Mouse (Mus musculus): ENCODE data around the gene Trpc4ap.

Trpc4ap gene

GRCm38 (mm10) chr2:155693136-155693535 lies 952 bp upstream of the Trpc4ap start:
- DNase-seq (ENCODE audit: low spot score), result peak; percentile 51

GRCm38 (mm10) chr2:155691336-155691722 lies 855 bp downstream of the Trpc4ap start:
- no peak for DNase-seq (ENCODE audit: low spot score)

- DNase-seq (ENCODE audit: low spot score), result no peak
Observed at GRCm38 (mm10) chr2:155689211-155689610, 3.0 kb downstream of the Trpc4ap start.

GRCm38 (mm10) chr2:155687746-155688145 lies 4.4 kb downstream of the Trpc4ap start:
- no peak for DNase-seq (ENCODE audit: low spot score)

- no peak for DNase-seq (ENCODE audit: low spot score)
Observed at GRCm38 (mm10) chr2:155686572-155686971, 5.6 kb downstream of the Trpc4ap start.

GRCm38 (mm10) chr2:155683821-155684220 lies 8.4 kb downstream of the Trpc4ap start:
- DNase-seq (ENCODE audit: low spot score), result no peak

GRCm38 (mm10) chr2:155683137-155683536 lies 9.0 kb downstream of the Trpc4ap start:
- no peak for DNase-seq (ENCODE audit: low spot score)

- no peak for DNase-seq (ENCODE audit: low spot score)
Observed at GRCm38 (mm10) chr2:155681874-155682273, 10.3 kb downstream of the Trpc4ap start.

- no peak for DNase-seq (ENCODE audit: low spot score)
Observed at GRCm38 (mm10) chr2:155681194-155681593, 11.0 kb downstream of the Trpc4ap start.

- no peak for DNase-seq (ENCODE audit: low spot score)
Observed at GRCm38 (mm10) chr2:155680591-155680990, 11.6 kb downstream of the Trpc4ap start.

GRCm38 (mm10) chr2:155679586-155680110 lies 12.5 kb downstream of the Trpc4ap start:
- no peak for DNase-seq (ENCODE audit: low spot score)

- no peak for DNase-seq (ENCODE audit: low spot score)
Observed at GRCm38 (mm10) chr2:155675118-155675517, 17.1 kb downstream of the Trpc4ap start.

GRCm38 (mm10) chr2:155673546-155673945 lies 18.6 kb downstream of the Trpc4ap start:
- peak; percentile 33 for DNase-seq (ENCODE audit: low spot score)

GRCm38 (mm10) chr2:155671236-155671635 lies 20.9 kb downstream of the Trpc4ap start:
- DNase-seq (ENCODE audit: low spot score), result no peak

GRCm38 (mm10) chr2:155668461-155668860 lies 23.7 kb downstream of the Trpc4ap start:
- no peak for DNase-seq (ENCODE audit: low spot score)

- DNase-seq (ENCODE audit: low spot score), result no peak
Observed at GRCm38 (mm10) chr2:155667881-155668280, 24.3 kb downstream of the Trpc4ap start.

GRCm38 (mm10) chr2:155663910-155664460 lies 28.2 kb downstream of the Trpc4ap start:
- DNase-seq (ENCODE audit: low spot score), result no peak

- no peak for DNase-seq (ENCODE audit: low spot score)
Observed at GRCm38 (mm10) chr2:155663097-155663496, 29.1 kb downstream of the Trpc4ap start.

- DNase-seq (ENCODE audit: low spot score), result no peak
Observed at GRCm38 (mm10) chr2:155662390-155662789, 29.8 kb downstream of the Trpc4ap start.

- DNase-seq (ENCODE audit: low spot score), result no peak
Observed at GRCm38 (mm10) chr2:155655759-155656372, 36.3 kb downstream of the Trpc4ap start.

- no peak for DNase-seq (ENCODE audit: low spot score)
Observed at GRCm38 (mm10) chr2:155652618-155653017, 39.6 kb downstream of the Trpc4ap start.

- DNase-seq (ENCODE audit: low spot score), result no peak
Observed at GRCm38 (mm10) chr2:155645746-155646145, 46.4 kb downstream of the Trpc4ap start.

GRCm38 (mm10) chr2:155641540-155642472 lies 50.4 kb downstream of the Trpc4ap start:
- no peak for DNase-seq (ENCODE audit: low spot score)
